8 mouse cellular contexts compared by ENCODE assay signal in genomic region chr5:147400505-147400979, GRCm38 (mm10). TPM values are rescaled to one million over a fixed set of nuclear protein-coding genes. Genes with fewer than 3 reads are reported as not detected.
A peak's percentile ranks its signal among the peaks of the same experiment; 100 is the strongest.
DNase-seq lines count a peak whose midpoint lies in the region; ATAC-seq lines count a peak whose summit lies in the region.

No protein-coding gene starts in this region.

- peak overlapping the region; percentile 41 for H3K9ac ChIP-seq in heart, embryonic 14.5 days (ENCODE audit: low read length)
- peak overlapping the region; percentile 70 for H3K9ac ChIP-seq in hindbrain, embryonic 13.5 days
- peak overlapping the region; percentile 64 for H3K9ac ChIP-seq in midbrain, embryonic 13.5 days (replicated peaks)

- no peaks in the 10 kb centered on the region for H3K9me3 ChIP-seq in heart, embryonic 14.5 days (ENCODE audit: control insufficient read depth, low read length)
- H3K9me3 ChIP-seq in hindbrain, embryonic 13.5 days = no peaks in the 10 kb centered on the region
- H3K9me3 ChIP-seq in midbrain, embryonic 13.5 days = no peaks in the 10 kb centered on the region

- no peak for ATAC-seq in heart, embryonic 14.5 days (ENCODE audit: insufficient number of reproducible peaks, insufficient read depth, low FRiP score, low read depth)
- ATAC-seq in hindbrain, embryonic 13.5 days (ENCODE audit: low FRiP score) = peak; percentile 18; the same call in 1 of the 2 replicates
- no peak for ATAC-seq in midbrain, embryonic 13.5 days

- no peaks in the 10 kb centered on the region for H3K36me3 ChIP-seq in heart, embryonic 14.5 days (ENCODE audit: control insufficient read depth, insufficient read depth, low read length)
- no peaks in the 10 kb centered on the region for H3K36me3 ChIP-seq in hindbrain, embryonic 13.5 days
- H3K36me3 ChIP-seq in midbrain, embryonic 13.5 days = no peaks in the 10 kb centered on the region

- H3K4me1 ChIP-seq in heart, embryonic 14.5 days (ENCODE audit: control insufficient read depth in 2 of 2, insufficient read depth in 2 of 2, low read length in 2 of 2) = peaks cover 7 to 8% of the 10 kb centered on the region in 2 experiments; a peak in 2 of 4 replicates
- no peaks in the 10 kb centered on the region for H3K4me1 ChIP-seq in brown adipose tissue, adult 24 weeks (ENCODE audit: control insufficient read depth, insufficient read depth, insufficient read length, low read length)
- peaks cover 16% of the 10 kb centered on the region for H3K4me1 ChIP-seq in hindbrain, embryonic 13.5 days (replicated peaks)
- peaks cover 16% of the 10 kb centered on the region for H3K4me1 ChIP-seq in midbrain, embryonic 13.5 days (replicated peaks)

- no peak overlapping the region for H3K27ac ChIP-seq in heart, embryonic 14.5 days (replicated peaks in 1 of 2; ENCODE audit: control insufficient read depth in 1 of 2, insufficient read depth in 1 of 2, low read depth in 2 of 2, low read length in 2 of 2)
- no peak overlapping the region for H3K27ac ChIP-seq in brown adipose tissue, adult 24 weeks (replicated peaks; ENCODE audit: low read depth, low read length)
- no peak overlapping the region for H3K27ac ChIP-seq in hindbrain, embryonic 13.5 days
- H3K27ac ChIP-seq in midbrain, embryonic 13.5 days = no peak overlapping the region

- H3K27me3 ChIP-seq in heart, embryonic 14.5 days (ENCODE audit: control insufficient read depth, insufficient read depth, low read length) = peaks cover 48% of the 10 kb centered on the region
- H3K27me3 ChIP-seq in hindbrain, embryonic 13.5 days = peaks cover 52% of the 10 kb centered on the region
- peaks cover 54% of the 10 kb centered on the region for H3K27me3 ChIP-seq in midbrain, embryonic 13.5 days

- H3K4me2 ChIP-seq in heart, embryonic 14.5 days (ENCODE audit: low read length) = peak overlapping the region; percentile 80
- peak overlapping the region; percentile 97 for H3K4me2 ChIP-seq in hindbrain, embryonic 13.5 days
- peak overlapping the region; percentile 87 for H3K4me2 ChIP-seq in midbrain, embryonic 13.5 days (replicated peaks)

- WGBS in heart, embryonic 14.5 days = 3% methylated on average over 17 of the region's 17 CpGs
- WGBS in hindbrain, embryonic 13.5 days = 1% methylated on average over 17 of the region's 17 CpGs
- 3% methylated on average over 17 of the region's 17 CpGs for WGBS in midbrain, embryonic 13.5 days

- DNase-seq in heart, postnatal 4 days = no peak
- DNase-seq in urinary bladder, postnatal 4 days (ENCODE audit: low spot score in 2 of 2) = no peak
- no peak for DNase-seq in adrenal gland, postnatal 14 days
- DNase-seq in lung, postnatal 14 days = no peak

- H3K4me3 ChIP-seq in heart, embryonic 14.5 days (ENCODE audit: control insufficient read depth in 1 of 2, insufficient read depth in 1 of 2, low read depth in 1 of 2, low read length in 2 of 2) = peak overlapping the region; percentile 45 to 46
- 0 out of 2 replicates have a peak overlapping the region, but pooled peaks have one; percentile 7 for H3K4me3 ChIP-seq in brown adipose tissue, adult 24 weeks (ENCODE audit: insufficient read depth, low read depth, low read length)
- H3K4me3 ChIP-seq in hindbrain, embryonic 13.5 days = peak overlapping the region; percentile 55
- H3K4me3 ChIP-seq in midbrain, embryonic 13.5 days (replicated peaks) = peak overlapping the region; percentile 52

RNA-seq across cellular contexts. Expression of gene Flt3, which starts 0.3 kb away (rescaled TPM):
- 0.08 TPM in 1 of 2 replicates, not detected in the other for polyA plus RNA-seq in heart, embryonic 14.5 days (2014; fragmentation: Nextera tagmentation; extraction: Ambion mirVana)
- total RNA-seq in heart, postnatal 4 days (2021) = not detected
- not detected in 2 replicates for polyA plus RNA-seq in brown adipose tissue, adult 24 weeks (2012; ENCODE audit: insufficient read depth, insufficient read length, missing spikeins)
- polyA plus RNA-seq in hindbrain, embryonic 13.5 days (2015; fragmentation: Nextera tagmentation; extraction: Ambion mirVana) = 0.36 and 0.40 TPM in 2 replicates
- 0.09 and 0.12 TPM in 2 replicates for polyA plus RNA-seq in midbrain, embryonic 13.5 days (2015; fragmentation: Nextera tagmentation; extraction: Ambion mirVana)
- 0.07 and 0.94 TPM in 2 replicates for total RNA-seq in adrenal gland, postnatal 14 days (2021)

RNA-seq across cellular contexts. Expression of gene Pan3, which starts 29.4 kb away (rescaled TPM):
- 54.5 and 55.8 TPM in 2 replicates for polyA plus RNA-seq in heart, embryonic 14.5 days (2014; fragmentation: Nextera tagmentation; extraction: Ambion mirVana)
- 10 to 100 TPM; 57.2 to 58.4 TPM for total RNA-seq in heart, postnatal 4 days (2021)
- polyA plus RNA-seq in brown adipose tissue, adult 24 weeks (2012; ENCODE audit: insufficient read depth, insufficient read length, missing spikeins) = 22.0 and 34.1 TPM in 2 replicates
- polyA plus RNA-seq in hindbrain, embryonic 13.5 days (2015; fragmentation: Nextera tagmentation; extraction: Ambion mirVana) = 61.1 and 63.5 TPM in 2 replicates
- polyA plus RNA-seq in midbrain, embryonic 13.5 days (2015; fragmentation: Nextera tagmentation; extraction: Ambion mirVana) = 68.3 and 75.8 TPM in 2 replicates
- 102 and 110 TPM in 2 replicates for total RNA-seq in adrenal gland, postnatal 14 days (2021)
